Mouse (Mus musculus) thymus, adult 2 months (tissue): ENCODE measurements around the gene Olfr556.

Source experiments
- CTCF ChIP-seq: fragments of 200-500 bp; IDR thresholded peaks from 2 replicates; pipeline ENCODE4 v1.5.1; 2012; ENCODE audit warnings: mild to moderate bottlenecking, control low read depth, low read length, moderate library complexity, borderline replicate concordance; ENCODE audit not compliant: control insufficient read depth, poor library complexity, insufficient read depth; ENCODE audit errors: extremely low read depth
- POLR2A ChIP-seq: fragments of 200-500 bp; IDR thresholded peaks from 2 replicates; pipeline ENCODE4 v1.6.1; 2012; ENCODE audit warnings: mild to moderate bottlenecking, low read length, control low read depth, moderate library complexity; ENCODE audit not compliant: control insufficient read depth, poor library complexity, insufficient read depth; ENCODE audit errors: extremely low read depth

DNA sequence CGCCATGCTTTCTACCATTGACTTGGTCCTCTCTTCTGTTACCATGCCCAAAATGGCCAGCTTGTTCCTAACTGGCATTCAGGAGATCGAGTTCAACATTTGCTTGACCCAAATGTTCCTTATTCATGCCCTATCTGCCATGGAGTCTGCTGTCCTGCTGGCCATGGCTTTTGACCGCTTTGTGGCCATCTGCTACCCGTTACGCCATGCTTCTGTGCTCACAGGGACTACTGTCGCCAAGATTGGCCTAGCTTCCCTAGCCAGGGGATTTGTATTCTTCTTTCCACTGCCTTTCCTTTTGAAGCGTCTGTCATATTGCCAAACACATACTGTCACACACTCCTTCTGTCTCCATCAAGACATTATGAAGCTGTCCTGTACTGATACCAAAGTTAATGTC lies 33.8 kb downstream of the Olfr556 start:
- TF ChIP-seq POLR2A (no peak), CTCF (no peak)
